24 mouse cellular contexts compared by ENCODE assay signal in genomic region chr4:89405624-89406167, GRCm38 (mm10).
DNase-seq lines count a peak whose midpoint lies in the region; ATAC-seq and TF ChIP-seq lines count a peak whose summit lies in the region.
"Had no signal": no experiment of that assay in that cellular context is flagged by ENCODE, and none has a peak within 500 bp of the region (broad histone marks: within the 10 kb centered on the region; RNA-seq: fewer than 3 reads in every experiment).

No protein-coding gene starts in this region.

- ATAC-seq in intestine, embryonic 15.5 days, result peak; percentile 62; the same call in 1 of the 2 replicates
- ATAC-seq in intestine, postnatal 0 days, result no peak
- peak; percentile 55; the same call in 1 of the 2 replicates for ATAC-seq in intestine, embryonic 16.5 days
- ATAC-seq: activated CD4-positive, CD25-positive, alpha-beta regulatory T cell, adult 4 months; CD4-positive, CD25-positive, alpha-beta regulatory T cell, adult 4 months; Patski had no signal

- WGBS in intestine, embryonic 15.5 days, result 41% methylated on average over 2 of the region's 2 CpGs
- WGBS in intestine, postnatal 0 days, result 21% methylated on average over 2 of the region's 2 CpGs
- 42% methylated on average over 2 of the region's 2 CpGs for WGBS in intestine, embryonic 16.5 days
- 77% methylated on average over 2 of the region's 2 CpGs for WGBS in midbrain, embryonic 10.5 days

- no peaks in the 10 kb centered on the region for H3K4me1 ChIP-seq in intestine, embryonic 15.5 days (replicated peaks)
- no peaks in the 10 kb centered on the region for H3K4me1 ChIP-seq in intestine, postnatal 0 days (replicated peaks; ENCODE audit: control insufficient read depth, insufficient read depth, low read length)
- peaks cover 14 to 54% of the 10 kb centered on the region in 2 experiments for H3K4me1 ChIP-seq in CH12.LX (ENCODE audit: control insufficient read depth in 1 of 2, insufficient read depth in 2 of 2)
- no peaks in the 10 kb centered on the region for H3K4me1 ChIP-seq in intestine, embryonic 16.5 days (ENCODE audit: control insufficient read depth, insufficient read depth, low read length)
- no peaks in the 10 kb centered on the region for H3K4me1 ChIP-seq in midbrain, embryonic 10.5 days

- DNase-seq in CH12.LX (ENCODE audit: extremely low read depth) (no peak), NIH3T3 (ENCODE audit: low read depth) (peak; percentile 9)
- no peak for DNase-seq in layer of hippocampus, postnatal 14 days (ENCODE audit: low spot score in 2 of 2)
- no peak for DNase-seq in midbrain, embryonic 10.5 days (ENCODE audit: low spot score)
- no peak for DNase-seq in adrenal gland, postnatal 4 days (ENCODE audit: low spot score in 2 of 2)
- DNase-seq: adrenal gland, adult 2 months; adrenal gland, adult 8-10 months; adrenal gland, postnatal 10 days; adrenal gland, postnatal 14 days; adrenal gland, postnatal 25 days; adrenal gland, postnatal 36 days; B cell, adult 2 months; cerebellum, adult 11 months; cerebellum, adult 11-12 months; cerebellum, adult 18-20 months; cerebellum, adult 2 months; cerebellum, adult 8-10 months had no signal

- in situ Hi-C loops in CH12.LX (cut with MboI; ENCODE audit: low pct_ligation_motif_present, low pct_unique_long_range_greater_than_20kb, low sequenced_read_pairs), result loop anchor here (10.0 kb wide), 1 partner anchor 119 kb away; no protein-coding TSS in a partner anchor

- H3K27ac ChIP-seq in intestine, embryonic 15.5 days, result no peak overlapping the region
- no peak overlapping the region for H3K27ac ChIP-seq in intestine, postnatal 0 days (ENCODE audit: low read depth, low read length)
- H3K27ac ChIP-seq in CH12.LX (ENCODE audit: insufficient read depth, low read depth), result peak overlapping the region; percentile 93
- H3K27ac ChIP-seq in intestine, embryonic 16.5 days (ENCODE audit: low read length), result no peak overlapping the region
- H3K27ac ChIP-seq in midbrain, embryonic 10.5 days (replicated peaks), result no peak overlapping the region

- TF ChIP-seq POLR2A in CH12.LX (IDR thresholded peaks at IDR 0.05; ENCODE audit: low read depth, low read length), result no peak

- TF ChIP-seq CTCF in intestine, postnatal 0 days (IDR thresholded peaks at IDR 0.05; ENCODE audit: low read depth), result no peak
- TF ChIP-seq CTCF in CH12.LX (conservative IDR thresholded peaks at IDR 0.05 in 1 of 2, IDR thresholded peaks at IDR 0.05 in 1 of 2; ENCODE audit: low read depth in 2 of 2, low read length in 2 of 2), result no peak

- H3K27me3 ChIP-seq in intestine, embryonic 15.5 days (replicated peaks), result no peaks in the 10 kb centered on the region
- H3K27me3 ChIP-seq in intestine, postnatal 0 days (replicated peaks; ENCODE audit: control insufficient read depth, insufficient read depth, low read length), result no peaks in the 10 kb centered on the region
- no peaks in the 10 kb centered on the region for H3K27me3 ChIP-seq in CH12.LX (replicated peaks)
- no peaks in the 10 kb centered on the region for H3K27me3 ChIP-seq in intestine, embryonic 16.5 days (replicated peaks; ENCODE audit: control insufficient read depth, insufficient read depth, low read length)
- no peaks in the 10 kb centered on the region for H3K27me3 ChIP-seq in midbrain, embryonic 10.5 days (ENCODE audit: low read depth, poor library complexity, severe bottlenecking)
- H3K27me3 ChIP-seq: Patski had no signal

- H3K4me2 ChIP-seq in intestine, embryonic 15.5 days (replicated peaks), result no peak overlapping the region
- no peak overlapping the region for H3K4me2 ChIP-seq in intestine, postnatal 0 days (replicated peaks; ENCODE audit: low read depth)
- peak overlapping the region; percentile 36; the same call in 1 of the 2 replicates for H3K4me2 ChIP-seq in CH12.LX (ENCODE audit: insufficient read depth, low read depth, poor library complexity, severe bottlenecking)
- H3K4me2 ChIP-seq in intestine, embryonic 16.5 days (ENCODE audit: low read depth, low read length), result no peak overlapping the region

- dilution Hi-C loops in CH12.LX (cut with MboI; ENCODE audit: extremely low pct_ligation_motif_present, extremely low pct_unique_long_range_greater_than_20kb, low sequenced_read_pairs), result no loop called here

- peak; percentile 89 for TF ChIP-seq EP300 in CH12.LX (IDR thresholded peaks at IDR 0.05; ENCODE audit: low read length)

- no peak overlapping the region for H3K4me3 ChIP-seq in intestine, embryonic 15.5 days (replicated peaks)
- no peak overlapping the region for H3K4me3 ChIP-seq in intestine, postnatal 0 days (ENCODE audit: low read depth, low read length)
- no peak overlapping the region for H3K4me3 ChIP-seq in CH12.LX (replicated peaks in 1 of 3; ENCODE audit: low read depth in 2 of 3, low read length in 2 of 3, poor library complexity in 1 of 3)
- no peak overlapping the region for H3K4me3 ChIP-seq in intestine, embryonic 16.5 days (ENCODE audit: low read length)
- no peak overlapping the region for H3K4me3 ChIP-seq in midbrain, embryonic 10.5 days

- H3K79me2 ChIP-seq in CH12.LX (replicated peaks; ENCODE audit: control insufficient read depth, extremely low read depth, insufficient read depth, poor library complexity, severe bottlenecking), result 0 out of 2 replicates have a peak, but pooled peaks cover 2% of the 10 kb centered on the region

- no peak; the same call in 1 of the 2 replicates for TF ChIP-seq RAD21 in CH12.LX (IDR thresholded peaks at IDR 0.05; ENCODE audit: low read depth, low read length)

- no peak overlapping the region for H3K9ac ChIP-seq in intestine, embryonic 15.5 days
- H3K9ac ChIP-seq in intestine, postnatal 0 days (ENCODE audit: low read depth, low read length), result no peak overlapping the region
- H3K9ac ChIP-seq in CH12.LX (ENCODE audit: insufficient read depth, low read depth), result peak overlapping the region; percentile 44; the same call in 1 of the 2 replicates
- no peak overlapping the region for H3K9ac ChIP-seq in intestine, embryonic 16.5 days (ENCODE audit: low read depth, low read length)

- H3K9me3 ChIP-seq in intestine, embryonic 15.5 days, result no peaks in the 10 kb centered on the region
- H3K9me3 ChIP-seq in intestine, postnatal 0 days (ENCODE audit: control insufficient read depth), result no peaks in the 10 kb centered on the region
- no peaks in the 10 kb centered on the region for H3K9me3 ChIP-seq in CH12.LX (replicated peaks; ENCODE audit: low read length)
- no peaks in the 10 kb centered on the region for H3K9me3 ChIP-seq in intestine, embryonic 16.5 days (ENCODE audit: control insufficient read depth, low read length)
- no peaks in the 10 kb centered on the region for H3K9me3 ChIP-seq in midbrain, embryonic 10.5 days (replicated peaks)

- H3K36me3 ChIP-seq in intestine, embryonic 15.5 days, result no peaks in the 10 kb centered on the region
- H3K36me3 ChIP-seq in intestine, postnatal 0 days (ENCODE audit: control insufficient read depth, insufficient read depth), result no peaks in the 10 kb centered on the region
- H3K36me3 ChIP-seq in CH12.LX (replicated peaks in 1 of 2; ENCODE audit: control insufficient read depth in 1 of 2, insufficient read depth in 1 of 2, low read length in 1 of 2), result peaks cover 17 to 45% of the 10 kb centered on the region in 2 experiments
- H3K36me3 ChIP-seq in intestine, embryonic 16.5 days (ENCODE audit: control insufficient read depth, insufficient read depth, low read length), result no peaks in the 10 kb centered on the region
- H3K36me3 ChIP-seq in midbrain, embryonic 10.5 days, result no peaks in the 10 kb centered on the region
- H3K36me3 ChIP-seq: G1E had no signal

TF ChIP-seq in CH12.LX, 34 proteins besides CTCF, POLR2A, EP300 and RAD21 (continues in another document):
- TF ChIP-seq CHD1 (IDR thresholded peaks at IDR 0.05; ENCODE audit: low read depth, low read length) (no peak; the same call in 1 of the 2 replicates), MAX (IDR thresholded peaks at IDR 0.05; ENCODE audit: low read length) (peak; percentile 60; the same call in 1 of the 2 replicates), TBP (conservative IDR thresholded peaks at IDR 0.05; ENCODE audit: low read depth, low read length) (0 out of 2 replicates have a peak, but pooled peaks have one; percentile 34), UBTF (IDR thresholded peaks at IDR 0.05; ENCODE audit: low read depth, low read length) (no peak), BHLHE40 (IDR thresholded peaks at IDR 0.05; ENCODE audit: low read depth, low read length) (peak; percentile 75), GABPA (IDR thresholded peaks at IDR 0.05; ENCODE audit: insufficient replicate concordance, low read depth, low read length) (no peak), CHD2 (IDR thresholded peaks at IDR 0.05; ENCODE audit: low read length) (peak; percentile 46; the same call in 1 of the 2 replicates), KAT2A (IDR thresholded peaks at IDR 0.05; ENCODE audit: insufficient replicate concordance, low read length) (no peak), MXI1 (IDR thresholded peaks at IDR 0.05; ENCODE audit: low read depth, low read length) (no peak), E2F4 (IDR thresholded peaks at IDR 0.05; ENCODE audit: insufficient replicate concordance, low read depth, low read length) (no peak), IRF4 (IDR thresholded peaks at IDR 0.05; ENCODE audit: low read depth, low read length) (peak; percentile 86), TCF12 (IDR thresholded peaks at IDR 0.05; ENCODE audit: low read depth, low read length) (peak; percentile 70; the same call in 1 of the 2 replicates), ZKSCAN1 (IDR thresholded peaks at IDR 0.05; ENCODE audit: borderline replicate concordance, low read depth, low read length) (no peak), ELF1 (IDR thresholded peaks at IDR 0.05; ENCODE audit: low read depth, low read length) (no peak), USF2 (conservative IDR thresholded peaks at IDR 0.05; ENCODE audit: low read depth, low read length) (no peak), RCOR1 (conservative IDR thresholded peaks at IDR 0.05; ENCODE audit: low read depth, low read length) (no peak), NELFE (IDR thresholded peaks at IDR 0.05; ENCODE audit: low read depth, low read length) (no peak), NRF1 (IDR thresholded peaks at IDR 0.05; ENCODE audit: low read depth, low read length) (no peak), MEF2A (IDR thresholded peaks at IDR 0.05; ENCODE audit: borderline replicate concordance, low read depth, low read length) (peak; percentile 97), ZC3H11A (IDR thresholded peaks at IDR 0.05; ENCODE audit: low read depth, low read length) (no peak), POLR2AphosphoS2 (IDR thresholded peaks at IDR 0.05; ENCODE audit: low read depth, low read length) (no peak), SMC3 (IDR thresholded peaks at IDR 0.05; ENCODE audit: low read depth, low read length) (no peak), USF1 (IDR thresholded peaks at IDR 0.05; ENCODE audit: low read depth, low read length) (no peak), JUN (IDR thresholded peaks at IDR 0.05; ENCODE audit: insufficient read depth, low read depth, low read length) (peak; percentile 69; the same call in 1 of the 2 replicates), MAZ (IDR thresholded peaks at IDR 0.05; ENCODE audit: low read depth, low read length) (0 out of 2 replicates have a peak, but pooled peaks have one; percentile 19), HCFC1 (IDR thresholded peaks at IDR 0.05; ENCODE audit: low read depth, low read length) (no peak)
